Mouse (Mus musculus): Measurements from ENCODE around the gene Eml3. TPM values are rescaled to one million over a fixed set of nuclear protein-coding genes. Genes with fewer than 3 reads are reported as not detected.

The Eml3 gene
- polyA plus RNA-seq, 1 experiment = 4.9 TPM

DNA sequence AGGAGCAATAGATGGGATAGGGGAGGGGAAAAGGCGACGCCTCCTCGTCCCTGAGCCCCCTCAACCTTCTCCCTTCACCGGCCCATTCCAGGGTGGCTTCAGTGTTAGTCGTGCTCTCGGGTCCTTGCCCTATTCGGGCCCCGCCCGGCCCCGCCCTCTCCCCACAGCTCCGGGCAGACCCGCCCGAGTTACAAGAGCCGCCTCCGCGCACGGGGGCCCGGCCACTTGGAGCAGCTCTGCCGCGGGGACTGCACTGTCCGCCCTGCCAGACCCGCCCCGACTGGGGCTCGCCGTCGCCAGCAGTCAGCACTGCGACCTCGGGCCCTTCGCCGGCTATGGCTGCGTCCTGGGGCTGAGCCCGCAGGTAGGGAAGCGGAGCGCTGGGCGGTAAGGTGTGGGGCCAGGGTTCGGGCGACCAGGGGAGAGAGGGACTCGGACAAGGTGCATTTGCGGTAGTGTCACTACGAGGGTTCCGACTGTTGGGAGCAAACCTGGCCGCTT is 59.8 kb downstream of the Eml3 start, which contains the start of gene Ahnak:
Gene Ahnak, plus strand, starts transcription at position 219 of the 501 bp plus-strand sequence.
- H3K4me3 ChIP-seq (ENCODE audit: control insufficient read depth, low read depth, low read length) = peak within 1 kb of the TSS; percentile 90
- H3K27me3 ChIP-seq (ENCODE audit: control insufficient read depth, insufficient read depth, low read length) = peaks cover 2% of the 10 kb centered on the region; the same call in 1 of the 2 replicates
- H3K36me3 ChIP-seq (ENCODE audit: control insufficient read depth, insufficient read depth, low read length) = no peaks in the 10 kb centered on the region
- no peak for TF ChIP-seq CTCF (IDR thresholded peaks at IDR 0.05; ENCODE audit: control insufficient read depth, insufficient read depth, insufficient replicate concordance, low read depth, low read length)
- TF ChIP-seq POLR2A (IDR thresholded peaks at IDR 0.05; ENCODE audit: control insufficient read depth, low read depth, low read length) = 0 out of 2 replicates have a peak, but pooled peaks have one; percentile 52
- peaks cover 18% of the 10 kb centered on the region for H3K4me1 ChIP-seq (ENCODE audit: control insufficient read depth, insufficient read depth, low read length)
- H3K27ac ChIP-seq (ENCODE audit: control insufficient read depth, insufficient read depth, low read depth, low read length) = peak within 1 kb of the TSS; percentile 86

DNA sequence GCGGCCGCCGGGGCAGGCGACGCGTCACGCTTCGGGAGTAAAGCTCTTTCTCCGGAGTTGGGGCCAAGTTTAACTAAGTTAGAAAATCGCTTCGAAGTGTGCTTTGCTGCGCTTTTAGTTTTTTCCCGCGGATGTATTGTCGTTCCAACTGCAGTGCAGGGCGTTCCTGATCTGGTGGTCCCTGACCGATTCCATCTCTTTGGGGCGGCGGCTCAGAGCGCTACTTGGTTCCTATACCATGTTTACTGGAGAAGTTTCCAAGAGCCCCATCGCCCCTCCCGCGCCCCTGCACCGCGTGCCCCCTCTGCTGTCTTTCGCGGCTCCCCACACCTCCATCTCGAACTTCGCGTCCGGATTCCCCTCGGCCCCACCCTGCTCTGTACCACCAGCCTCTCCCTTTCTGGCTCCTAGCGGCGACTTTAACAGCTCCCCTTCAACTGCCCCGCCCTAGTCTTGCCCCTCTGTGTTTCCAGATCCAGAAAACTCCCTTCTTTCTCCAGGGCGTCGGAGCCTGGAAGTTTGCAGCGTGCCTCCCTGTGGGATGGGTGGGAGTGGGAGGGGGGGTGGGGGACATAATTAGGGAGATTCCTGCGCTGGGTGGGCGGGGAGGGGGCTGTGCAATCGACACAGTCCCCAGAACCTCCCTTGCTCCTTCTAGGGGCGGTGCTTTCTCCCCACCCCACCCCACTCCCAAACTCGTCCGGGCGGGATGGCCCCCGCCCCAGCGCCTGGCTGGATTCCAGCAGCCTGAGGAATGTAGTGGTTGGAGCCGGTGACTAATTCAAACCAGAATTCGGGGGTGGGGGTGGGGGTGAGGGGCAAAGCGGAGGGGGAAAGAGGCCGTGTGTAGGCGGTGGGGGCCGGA is 60.4 kb downstream of the Eml3 start:
- TF ChIP-seq POLR2A (IDR thresholded peaks at IDR 0.05; ENCODE audit: control insufficient read depth, low read depth, low read length) (no peak), CTCF (IDR thresholded peaks at IDR 0.05; ENCODE audit: control insufficient read depth, insufficient read depth, insufficient replicate concordance, low read depth, low read length) (no peak)

DNA sequence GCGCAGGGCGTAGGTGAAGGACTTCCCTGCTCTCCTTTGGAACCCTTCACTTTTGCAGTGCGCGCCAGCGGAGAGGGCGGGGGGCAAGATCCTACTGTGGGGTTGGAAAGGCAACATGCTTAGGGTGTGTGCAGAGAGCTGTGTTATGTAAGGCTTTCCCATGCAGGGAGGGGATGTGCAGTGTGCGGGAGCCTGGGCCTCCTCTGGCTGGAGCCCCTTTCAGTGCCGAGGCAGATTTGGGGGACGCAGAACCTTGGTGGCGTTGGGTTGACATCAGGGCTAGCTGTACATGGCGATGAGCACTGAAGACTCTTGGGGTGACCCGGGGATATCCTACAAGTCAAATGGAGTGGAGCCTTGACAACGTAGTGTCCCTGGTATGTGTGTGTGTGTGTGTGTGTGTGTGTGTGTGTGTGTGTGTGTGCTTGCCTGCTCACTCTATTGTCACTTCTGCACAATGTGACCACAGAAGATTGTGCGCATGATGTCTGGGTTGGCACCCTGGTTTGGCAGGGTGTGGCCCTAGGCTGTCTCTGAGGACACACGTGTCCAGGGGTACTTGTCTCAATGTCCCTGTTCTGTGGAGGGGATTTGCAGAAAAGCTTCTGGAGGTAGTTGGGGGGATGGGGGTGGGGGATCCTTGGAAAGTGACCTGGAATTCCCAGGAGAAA is 61.2 kb downstream of the Eml3 start:
- no peak for TF ChIP-seq POLR2A (IDR thresholded peaks at IDR 0.05; ENCODE audit: control insufficient read depth, low read depth, low read length)
- Histone ChIP-seq H3K4me3 (ENCODE audit: control insufficient read depth, low read depth, low read length) (peak overlapping the region; percentile 60), H3K36me3 (ENCODE audit: control insufficient read depth, insufficient read depth, low read length) (no peaks in the 10 kb centered on the region), H3K27ac (ENCODE audit: control insufficient read depth, insufficient read depth, low read depth, low read length) (peak overlapping the region; percentile 85), H3K4me1 (ENCODE audit: control insufficient read depth, insufficient read depth, low read length) (peaks cover 18% of the 10 kb centered on the region), H3K27me3 (ENCODE audit: control insufficient read depth, insufficient read depth, low read length) (peaks cover 2% of the 10 kb centered on the region; the same call in 1 of the 2 replicates)

More for the DNA sequence above, 60.4 kb downstream of the Eml3 start:
- peak overlapping the region; percentile 86 for H3K27ac ChIP-seq (ENCODE audit: control insufficient read depth, insufficient read depth, low read depth, low read length)
- peaks cover 2% of the 10 kb centered on the region; the same call in 1 of the 2 replicates for H3K27me3 ChIP-seq (ENCODE audit: control insufficient read depth, insufficient read depth, low read length)
- H3K4me1 ChIP-seq (ENCODE audit: control insufficient read depth, insufficient read depth, low read length) = peaks cover 18% of the 10 kb centered on the region
- H3K4me3 ChIP-seq (ENCODE audit: control insufficient read depth, low read depth, low read length) = peak overlapping the region; percentile 90
- no peaks in the 10 kb centered on the region for H3K36me3 ChIP-seq (ENCODE audit: control insufficient read depth, insufficient read depth, low read length)

Other genes with a start within 250 kb of the Eml3 start
- gene Slc3a2, start 206.2 kb upstream of the Eml3 start, polyA plus RNA-seq (2012; rRNA removed) = 111 and 121 TPM in 2 replicates
- 18.3 and 21.8 TPM in 2 replicates for gene Wdr74, start 193.7 kb upstream of the Eml3 start, polyA plus RNA-seq (2012; rRNA removed)
- gene 1700092M07Rik, start 188.8 kb upstream of the Eml3 start, polyA plus RNA-seq (2012; rRNA removed) = 670 and 676 TPM in 2 replicates
- gene Stx5a, start 188.1 kb upstream of the Eml3 start, polyA plus RNA-seq (2012; rRNA removed) = 61.5 and 62.8 TPM in 2 replicates
- 166 and 174 TPM in 2 replicates for gene Nxf1, start 172.5 kb upstream of the Eml3 start, polyA plus RNA-seq (2012; rRNA removed)
- gene Tmem223, start 158.6 kb upstream of the Eml3 start, polyA plus RNA-seq (2012; rRNA removed) = 15.8 and 17.0 TPM in 2 replicates
- gene Tmem179b, start 155.1 kb upstream of the Eml3 start, polyA plus RNA-seq (2012; rRNA removed) = 29.7 and 30.8 TPM in 2 replicates
- 28.1 and 36.2 TPM in 2 replicates for gene Taf6l, start 143.1 kb upstream of the Eml3 start, polyA plus RNA-seq (2012; rRNA removed)
- 38.4 and 48.4 TPM in 2 replicates for gene Polr2g, start 131.0 kb upstream of the Eml3 start, polyA plus RNA-seq (2012; rRNA removed)
- 40.5 and 44.2 TPM in 2 replicates for gene Zbtb3, start 127.0 kb upstream of the Eml3 start, polyA plus RNA-seq (2012; rRNA removed)
- gene Ttc9c, start 110.2 kb upstream of the Eml3 start, polyA plus RNA-seq (2012; rRNA removed) = 6.8 and 7.9 TPM in 2 replicates
- gene Hnrnpul2, start 109.5 kb upstream of the Eml3 start, polyA plus RNA-seq (2012; rRNA removed) = 12.9 and 14.9 TPM in 2 replicates
- 0.64 and 1.9 TPM in 2 replicates for gene AC129217.1, start 99.8 kb upstream of the Eml3 start, polyA plus RNA-seq (2012; rRNA removed)
- gene Bscl2, start 92.1 kb upstream of the Eml3 start, polyA plus RNA-seq (2012; rRNA removed) = 743 and 750 TPM in 2 replicates
- 2.0 and 2.4 TPM in 2 replicates for gene Gng3, start 90.4 kb upstream of the Eml3 start, polyA plus RNA-seq (2012; rRNA removed)
- gene Lrrn4cl, start 78.8 kb upstream of the Eml3 start, polyA plus RNA-seq (2012; rRNA removed) = 0.37 and 0.40 TPM in 2 replicates
- 83.7 and 92.2 TPM in 2 replicates for gene Ubxn1, start 58.1 kb upstream of the Eml3 start, polyA plus RNA-seq (2012; rRNA removed)
- 40.0 and 41.0 TPM in 2 replicates for gene Uqcc3, start 48.6 kb upstream of the Eml3 start, polyA plus RNA-seq (2012; rRNA removed)
- gene Lbhd1, start 45.8 kb upstream of the Eml3 start, polyA plus RNA-seq (2012; rRNA removed) = 1.1 and 1.9 TPM in 2 replicates
- not detected in 2 replicates for gene Gm49403, start 45.6 kb upstream of the Eml3 start, polyA plus RNA-seq (2012; rRNA removed)
- gene 1810009A15Rik, start 40.7 kb upstream of the Eml3 start, polyA plus RNA-seq (2012; rRNA removed) = 48.2 and 48.4 TPM in 2 replicates
- gene Gm49416, start 40.6 kb upstream of the Eml3 start, polyA plus RNA-seq (2012; rRNA removed) = 1.1 TPM in 1 of 2 replicates, not detected in the other
- gene Ints5, start 36.5 kb upstream of the Eml3 start, polyA plus RNA-seq (2012; rRNA removed) = 6.6 and 6.7 TPM in 2 replicates
- gene Ganab, start 31.5 kb upstream of the Eml3 start, polyA plus RNA-seq (2012; rRNA removed) = 49.9 and 57.0 TPM in 2 replicates
- gene B3gat3, start 9.2 kb upstream of the Eml3 start, polyA plus RNA-seq (2012; rRNA removed) = 19.5 and 20.4 TPM in 2 replicates
- gene Rom1, start 196 bp upstream of the Eml3 start, polyA plus RNA-seq (2012; rRNA removed) = 11.6 and 13.7 TPM in 2 replicates
- gene Mta2, start 12.3 kb downstream of the Eml3 start, polyA plus RNA-seq (2012; rRNA removed) = 14.0 and 14.5 TPM in 2 replicates
- gene Tut1, start 24.3 kb downstream of the Eml3 start, polyA plus RNA-seq (2012; rRNA removed) = 38.2 and 38.6 TPM in 2 replicates
- gene Eef1g, start 37.5 kb downstream of the Eml3 start, polyA plus RNA-seq (2012; rRNA removed) = 442 and 506 TPM in 2 replicates
- gene Ahnak, start 59.7 kb downstream of the Eml3 start, polyA plus RNA-seq (2012; rRNA removed) = 1.6 and 2.3 TPM in 2 replicates
- gene Scgb1a1, start 158.4 kb downstream of the Eml3 start, polyA plus RNA-seq (2012; rRNA removed) = 0.41 TPM in 1 of 2 replicates, not detected in the other
- 232 and 259 TPM in 2 replicates for gene Asrgl1, start 206.1 kb downstream of the Eml3 start, polyA plus RNA-seq (2012; rRNA removed)